Mouse (Mus musculus) CH12.LX (cell line): Measurements from ENCODE around the gene Gm4969.

Experiments
- POLR2A ChIP-seq: IDR thresholded peaks from 2 replicates; pipeline ENCODE4 v1.6.1; 2011; ENCODE audit warnings: low read depth, mild to moderate bottlenecking, improper control_type of control experiment, low read length
- TCF12 ChIP-seq: IDR thresholded peaks from 2 replicates; pipeline ENCODE4 v1.6.1; 2014; ENCODE audit warnings: low read depth, mild to moderate bottlenecking, inconsistent platforms, low read length, improper control_type of control experiment
- USF2 ChIP-seq: conservative IDR thresholded peaks from 2 replicates; pipeline ENCODE4 v1.6.1; 2011; ENCODE audit warnings: low read depth, low read length, improper control_type of control experiment
- ZMIZ1 ChIP-seq: IDR thresholded peaks from 2 replicates; pipeline ENCODE4 v1.6.1; 2012; ENCODE audit warnings: low read depth, mild to moderate bottlenecking, inconsistent platforms, low read length, improper control_type of control experiment

- TF ChIP-seq USF2 (no peak), ZMIZ1 (no peak), POLR2A (no peak), TCF12 (no peak)
Measured at GRCm38 (mm10) chr7:19083701-19084100, 34.5 kb downstream of the Gm4969 start, which contains the start of gene Dmpk.
